Mouse (Mus musculus) hindbrain, embryonic 14.5 days (tissue): ENCODE measurements around the gene Galns. TPM values are rescaled to one million over a fixed set of nuclear protein-coding genes. Genes with fewer than 3 reads are reported as not detected.

Experiments used
- ATAC-seq: fragments of 200-750 bp; cut with Nextera tagmentation; 2 replicates; pipeline ENCODE4 v1.8.0; 2017; ENCODE audit warnings: moderate number of reproducible peaks, mild to moderate bottlenecking, moderate TSS enrichment, moderate library complexity; ENCODE audit not compliant: low FRiP score
- DNase-seq: peaks from one replicate; pipeline ENCODE4 v3.0.0-alpha.2; 2015; ENCODE audit warnings: low spot score
- H3K27ac ChIP-seq: fragments of 300-500 bp; sonication (generic); 2 replicates; pipeline ENCODE4 v1.5.1; 2014; ENCODE audit warnings: mild to moderate bottlenecking, moderate library complexity
- H3K27me3 ChIP-seq: fragments of 300-500 bp; sonication (generic); 2 replicates; pipeline ENCODE4 v1.6.1; 2014; ENCODE audit warnings: mild to moderate bottlenecking, low read length, mixed read lengths; ENCODE audit not compliant: control insufficient read depth, insufficient read depth
- H3K36me3 ChIP-seq: fragments of 300-500 bp; sonication (generic); replicated peaks from 2 replicates; pipeline ENCODE4 v1.6.1; 2014; ENCODE audit not compliant: control insufficient read depth, insufficient read depth
- H3K4me1 ChIP-seq: fragments of 300-500 bp; sonication (generic); replicated peaks from 2 replicates; pipeline ENCODE4 v1.6.1; 2014; ENCODE audit warnings: antibody characterized with exemption, low read length, mixed read lengths; ENCODE audit not compliant: control insufficient read depth, insufficient read depth
- H3K4me2 ChIP-seq: fragments of 300-500 bp; sonication (generic); replicated peaks from 2 replicates; pipeline ENCODE4 v1.6.1; 2014; ENCODE audit warnings: mild to moderate bottlenecking, moderate library complexity
- H3K4me3 ChIP-seq: fragments of 300-500 bp; sonication (generic); replicated peaks from 2 replicates; pipeline ENCODE4 v1.5.1; 2014; ENCODE audit warnings: mild to moderate bottlenecking, low read length
- H3K9ac ChIP-seq: fragments of 300-500 bp; sonication (generic); 2 replicates; pipeline ENCODE4 v1.6.1; 2014
- H3K9me3 ChIP-seq: fragments of 300-500 bp; sonication (generic); 2 replicates; pipeline ENCODE4 v1.6.1; 2016; ENCODE audit warnings: low read length; ENCODE audit not compliant: control insufficient read depth
- WGBS: fragments of 180-500 bp; shearing (Covaris S2); extraction: QIAGEN DNeasy Blood & Tissue Kit; methylation state at CpG from one replicate; pipeline ENCODE4 v1.1.7; 2014; 5-methylcytosine and 5-hydroxymethylcytosine counted together
- polyA plus RNA-seq: library from polyadenylated mRNA; unstranded; fragments of >200 nt; fragmentation: Nextera tagmentation; extraction: Ambion mirVana; gene quantifications from 2 replicates; pipeline ENCODE4 v1.2.1, GENCODE M21; 2014

Galns gene
- polyA plus RNA-seq: 5.8 and 6.0 TPM in 2 replicates

DNA sequence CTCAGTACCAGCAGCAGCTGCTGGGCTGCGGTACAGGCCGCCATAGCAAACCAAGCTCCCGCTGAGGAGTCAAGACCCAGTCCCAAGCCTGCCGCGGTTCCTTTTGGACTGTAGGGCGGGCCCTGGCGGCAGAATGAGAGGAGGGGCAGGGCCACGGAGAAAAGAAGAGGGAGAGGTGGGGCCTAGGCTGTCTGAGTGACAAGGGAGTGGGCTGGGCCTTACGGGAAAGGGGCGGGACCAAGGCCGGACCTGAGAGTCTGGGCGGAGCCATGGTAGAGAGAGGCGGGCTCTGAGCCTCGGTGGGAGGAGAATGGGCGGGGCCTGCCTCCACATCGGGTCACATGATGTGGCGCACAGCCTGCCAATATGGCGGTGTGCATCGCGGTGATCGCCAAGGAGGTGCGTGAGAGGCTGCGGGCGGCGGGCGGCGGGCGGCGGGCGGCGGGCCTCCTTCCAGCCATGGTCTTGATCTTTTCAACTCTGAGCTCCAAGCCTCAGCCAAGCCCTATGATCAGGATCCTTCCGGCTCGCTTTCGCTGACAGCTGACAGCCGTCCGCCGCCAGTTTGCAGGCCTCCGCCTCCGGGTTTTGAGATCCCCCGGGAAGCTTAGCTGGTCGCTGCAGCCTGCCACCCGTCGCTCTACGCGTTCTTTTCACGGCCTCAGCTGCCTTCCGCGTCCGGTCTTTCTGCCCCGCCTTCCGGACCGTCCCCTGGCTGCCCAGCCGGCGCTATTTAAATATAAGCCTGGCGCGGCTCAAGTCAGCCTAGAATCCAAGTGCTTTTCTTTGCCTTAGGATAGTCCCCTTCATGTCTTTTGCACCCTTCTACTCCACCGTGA is at the start of gene Galns, which contains the start of gene Trappc2l:
Galns (minus strand) TSS at position 169 of the 839 bp plus-strand sequence.
Trappc2l (plus strand) TSS at position 346 of the 839 bp plus-strand sequence.
- H3K9ac ChIP-seq: peak within 1 kb of the TSS; percentile 89
- ATAC-seq (peak; percentile 97), DNase-seq (peak; percentile 99)
- peak within 1 kb of the TSS; percentile 72 for H3K4me3 ChIP-seq
- H3K36me3 ChIP-seq: peaks cover 13% of the 10 kb centered on the region
- under 1% methylated on average over 55 of the region's 57 CpGs for WGBS
- peaks cover 17% of the 10 kb centered on the region for H3K4me1 ChIP-seq
- H3K27me3 ChIP-seq: no peaks in the 10 kb centered on the region
- H3K9me3 ChIP-seq: no peaks in the 10 kb centered on the region
- peak within 1 kb of the TSS; percentile 88 for H3K27ac ChIP-seq
- H3K4me2 ChIP-seq: peak within 1 kb of the TSS; percentile 85

DNA sequence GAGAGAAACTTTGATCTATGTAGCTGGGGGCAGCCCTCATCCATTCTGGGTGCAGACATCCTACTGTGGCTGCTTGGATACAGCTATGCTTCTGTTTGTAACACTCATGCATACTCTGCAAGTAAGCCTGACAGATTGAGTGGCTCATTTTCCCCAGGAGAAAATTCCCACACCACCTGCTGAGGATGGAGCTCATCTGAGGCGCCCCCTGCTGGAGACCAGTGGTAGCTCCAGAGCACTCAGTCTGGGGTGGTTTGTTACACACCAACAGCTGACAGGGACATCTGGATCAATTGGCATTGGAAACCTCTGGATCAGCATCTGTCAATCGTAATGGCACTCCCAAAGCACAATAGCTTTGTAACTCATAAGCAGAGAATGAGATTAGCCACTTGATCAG is 48.8 kb upstream of the Galns start:
- Histone ChIP-seq H3K4me1 (peaks cover 40% of the 10 kb centered on the region), H3K27ac (no peak overlapping the region), H3K9me3 (no peaks in the 10 kb centered on the region), H3K27me3 (no peaks in the 10 kb centered on the region), H3K4me3 (no peak overlapping the region), H3K9ac (no peak overlapping the region), H3K36me3 (no peaks in the 10 kb centered on the region), H3K4me2 (no peak overlapping the region)
- WGBS: 71% methylated on average over 2 of the region's 2 CpGs
- ATAC-seq (no peak), DNase-seq (no peak)

DNA sequence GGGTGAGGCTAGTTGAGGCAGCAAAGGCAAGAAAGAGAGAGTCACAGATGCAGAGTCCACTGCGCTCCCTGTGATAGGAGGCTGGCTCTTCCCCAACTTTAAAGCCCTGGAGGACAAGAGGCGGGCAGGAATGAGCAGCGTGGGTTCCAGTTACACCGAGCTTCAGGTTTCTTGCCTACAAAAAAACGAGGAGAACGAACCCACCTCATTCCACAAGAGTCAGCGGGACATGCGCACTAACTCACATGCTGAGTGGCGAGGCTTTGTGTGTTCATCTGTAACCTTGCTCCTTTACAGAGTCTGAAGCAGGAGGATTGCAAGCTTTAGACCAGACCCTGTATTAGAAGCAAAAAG is 47.5 kb upstream of the Galns start:
- Histone ChIP-seq H3K36me3 (no peaks in the 10 kb centered on the region), H3K9ac (no peak overlapping the region), H3K27ac (no peak overlapping the region), H3K27me3 (no peaks in the 10 kb centered on the region), H3K4me2 (no peak overlapping the region), H3K4me3 (no peak overlapping the region), H3K9me3 (no peaks in the 10 kb centered on the region), H3K4me1 (peaks cover 39% of the 10 kb centered on the region)
- WGBS: 78% methylated on average over 9 of the region's 9 CpGs
- no peak for DNase-seq
- ATAC-seq: no peak

DNA sequence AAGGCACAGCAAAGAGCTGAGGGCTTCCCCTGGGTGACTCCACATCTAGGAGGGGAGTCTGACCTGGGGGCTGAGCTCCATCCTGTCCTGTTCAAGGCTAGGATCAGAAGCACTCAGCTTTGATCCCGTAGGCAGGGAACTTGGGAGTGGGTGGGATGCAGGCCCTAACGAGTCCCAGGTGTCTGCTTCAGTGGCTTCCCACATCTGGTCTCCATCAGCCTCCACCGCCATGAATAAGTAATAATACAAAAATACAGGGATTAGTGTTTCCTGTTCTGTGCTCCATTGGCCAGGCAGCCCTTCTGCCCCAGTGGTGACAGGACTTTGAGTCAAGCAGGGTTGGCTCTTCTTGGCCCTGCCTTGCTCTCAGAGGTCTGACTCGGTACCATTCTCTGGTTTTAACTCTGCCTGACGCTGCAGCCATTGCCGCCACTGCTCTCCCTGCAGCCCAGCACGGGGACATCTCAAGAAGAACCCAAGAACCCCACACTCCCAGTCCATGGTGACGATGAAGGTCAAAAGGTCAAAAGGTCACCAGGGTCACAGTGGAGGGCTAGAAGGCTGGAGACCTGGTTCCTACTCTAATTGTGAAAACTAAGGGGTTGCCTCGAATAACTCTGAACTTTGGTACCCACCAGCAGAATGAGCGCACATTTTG is 47.0 kb upstream of the Galns start:
- no peak overlapping the region for H3K4me3 ChIP-seq
- H3K4me1 ChIP-seq: peaks cover 34% of the 10 kb centered on the region
- ATAC-seq: no peak
- H3K36me3 ChIP-seq: no peaks in the 10 kb centered on the region
- no peak for DNase-seq
- no peaks in the 10 kb centered on the region for H3K27me3 ChIP-seq
- no peak overlapping the region for H3K9ac ChIP-seq
- WGBS: 69% methylated on average over 10 of the region's 10 CpGs
- H3K4me2 ChIP-seq: no peak overlapping the region
- H3K9me3 ChIP-seq: no peaks in the 10 kb centered on the region
- no peak overlapping the region for H3K27ac ChIP-seq

DNA sequence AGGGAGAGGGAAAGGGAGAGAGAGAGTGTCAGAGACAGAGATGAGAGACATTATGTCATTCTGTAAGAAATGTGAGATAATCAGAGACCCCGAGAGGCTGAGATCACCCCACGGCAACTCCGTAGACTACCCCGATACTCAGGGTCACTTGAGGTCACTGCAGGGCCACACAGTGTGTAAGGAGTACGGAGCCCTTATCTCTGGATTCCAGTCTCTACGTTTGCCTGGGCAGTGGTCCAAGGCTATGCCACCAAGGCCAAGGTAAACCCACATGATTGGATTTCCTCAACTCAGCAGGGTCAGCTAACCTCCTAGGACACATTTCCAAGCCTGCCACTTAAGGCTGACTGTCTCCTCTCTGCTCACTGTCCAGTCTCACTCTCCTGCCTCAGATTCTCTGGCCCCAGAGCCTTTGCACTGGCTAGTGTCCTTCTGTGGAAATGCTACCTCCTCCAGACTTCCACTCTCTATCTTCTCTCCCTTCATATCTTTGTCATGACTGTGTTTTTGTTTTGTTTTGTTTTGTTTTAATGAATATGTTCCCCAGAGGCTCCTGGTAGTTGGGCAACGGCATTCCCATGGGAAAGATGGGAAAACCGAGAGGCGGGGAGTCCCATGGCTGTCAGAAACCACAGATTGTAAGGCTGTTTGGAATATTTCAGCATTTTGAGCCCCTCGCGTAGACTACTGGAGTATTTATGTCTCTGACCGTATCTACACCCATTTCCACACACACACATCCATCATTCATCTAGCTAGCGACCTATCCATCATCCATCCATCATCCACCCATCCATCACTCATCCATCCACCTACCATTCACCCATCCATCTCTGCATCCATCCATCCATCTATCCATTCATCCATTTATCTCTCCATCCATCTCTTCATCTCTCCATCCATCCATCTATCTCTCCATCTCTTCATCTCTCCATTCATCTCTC is 45.1 kb upstream of the Galns start:
- Histone ChIP-seq H3K36me3 (no peaks in the 10 kb centered on the region), H3K27me3 (no peaks in the 10 kb centered on the region), H3K9me3 (no peaks in the 10 kb centered on the region), H3K27ac (no peak overlapping the region), H3K4me1 (peaks cover 32% of the 10 kb centered on the region), H3K4me2 (no peak overlapping the region), H3K9ac (no peak overlapping the region), H3K4me3 (no peak overlapping the region)
- DNase-seq (no peak), ATAC-seq (no peak)
- WGBS: 86% methylated on average over 13 of the region's 13 CpGs

DNA sequence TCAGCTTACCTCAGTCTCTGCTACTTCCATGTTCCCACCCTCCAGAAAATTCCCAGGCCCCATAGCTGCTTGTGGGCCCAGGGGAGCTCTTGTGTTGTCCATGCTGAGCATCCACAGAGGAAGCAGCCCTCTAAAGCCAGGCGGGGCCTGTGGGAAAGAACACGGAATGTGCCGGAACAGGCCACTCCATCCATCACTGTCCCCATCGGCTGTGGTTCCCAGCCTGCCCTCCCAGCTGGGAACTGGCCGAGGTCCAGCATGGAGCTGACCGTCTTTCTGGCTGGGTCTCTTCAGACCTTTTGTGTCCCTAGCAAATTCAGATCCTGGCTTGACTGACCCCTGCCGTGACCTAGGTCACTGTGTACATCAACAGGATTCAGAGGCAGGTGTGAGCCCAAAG is 43.5 kb upstream of the Galns start:
- H3K27ac ChIP-seq: no peak overlapping the region
- no peak for ATAC-seq
- H3K9ac ChIP-seq: no peak overlapping the region
- H3K27me3 ChIP-seq: no peaks in the 10 kb centered on the region
- H3K36me3 ChIP-seq: peaks cover under 1% of the 10 kb centered on the region; the same call in 1 of the 2 replicates
- peaks cover 32% of the 10 kb centered on the region for H3K4me1 ChIP-seq
- 37% methylated on average over 7 of the region's 7 CpGs for WGBS
- no peak overlapping the region for H3K4me2 ChIP-seq
- no peak for DNase-seq
- no peak overlapping the region for H3K4me3 ChIP-seq
- H3K9me3 ChIP-seq: no peaks in the 10 kb centered on the region

DNA sequence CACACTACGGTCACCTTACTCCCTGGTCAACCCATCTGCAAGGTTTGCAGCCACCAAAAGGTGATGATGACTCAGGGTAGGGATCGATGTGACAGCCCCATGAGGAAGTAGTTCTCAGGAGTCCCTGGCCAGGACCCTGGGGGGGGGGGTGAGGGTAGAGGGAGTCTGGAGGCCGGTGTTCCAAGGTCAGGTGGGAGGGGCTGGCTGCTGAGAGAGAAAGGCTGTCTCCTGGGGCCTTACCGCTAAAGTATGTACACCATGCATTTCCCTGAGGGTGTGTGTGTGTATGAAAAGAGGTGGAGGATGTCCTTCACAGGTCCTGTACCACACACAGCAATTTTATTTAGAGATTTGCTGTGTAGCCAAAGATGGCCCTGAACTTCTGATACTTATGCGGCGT is 41.4 kb upstream of the Galns start:
- ATAC-seq: no peak
- DNase-seq: no peak
- H3K4me3 ChIP-seq: no peak overlapping the region
- no peak overlapping the region for H3K9ac ChIP-seq
- WGBS: 71% methylated on average over 6 of the region's 6 CpGs
- peaks cover 26% of the 10 kb centered on the region for H3K4me1 ChIP-seq
- H3K9me3 ChIP-seq: no peaks in the 10 kb centered on the region
- no peak overlapping the region for H3K27ac ChIP-seq
- peaks cover 21% of the 10 kb centered on the region for H3K36me3 ChIP-seq
- no peaks in the 10 kb centered on the region for H3K27me3 ChIP-seq
- H3K4me2 ChIP-seq: no peak overlapping the region

DNA sequence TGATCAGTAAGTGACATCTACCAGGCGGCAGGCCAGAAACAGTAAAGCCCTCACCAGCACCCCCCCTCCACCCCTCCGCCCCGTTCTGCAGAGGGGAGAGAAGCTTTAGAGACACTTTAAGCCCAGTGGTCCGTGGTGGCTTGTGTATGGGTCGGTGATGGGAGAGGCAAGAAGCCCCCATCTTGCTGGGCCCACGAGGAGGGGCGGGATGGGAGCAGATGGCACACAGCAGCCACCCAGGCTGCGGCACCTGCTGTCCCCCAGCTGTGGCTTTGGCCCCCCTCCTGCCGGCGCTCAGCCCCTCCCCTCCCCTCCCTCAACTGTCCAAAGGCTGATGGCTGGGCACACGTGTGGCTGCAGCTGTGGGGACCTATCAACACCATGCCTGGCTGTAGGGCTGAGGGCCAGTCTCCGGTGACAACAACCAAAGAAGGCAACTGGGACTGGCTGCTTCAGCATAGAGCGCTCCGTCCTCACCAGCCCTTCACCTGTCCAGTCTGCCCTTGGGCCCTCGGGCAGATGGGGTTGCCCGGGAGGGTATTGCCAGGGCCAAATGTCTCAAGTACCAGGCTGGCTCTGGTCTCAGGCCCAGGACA is 40.2 kb upstream of the Galns start:
- Histone ChIP-seq H3K9ac (no peak overlapping the region), H3K4me3 (no peak overlapping the region), H3K36me3 (peaks cover 32% of the 10 kb centered on the region), H3K27ac (no peak overlapping the region), H3K27me3 (no peaks in the 10 kb centered on the region), H3K4me2 (no peak overlapping the region), H3K4me1 (peaks cover 26% of the 10 kb centered on the region), H3K9me3 (no peaks in the 10 kb centered on the region)
- ATAC-seq (0 out of 2 replicates have a peak, but pooled peaks have one; percentile 31), DNase-seq (no peak)
- WGBS: 47% methylated on average over 15 of the region's 16 CpGs
